Mouse (Mus musculus): ENCODE measurements around the gene Ano6. TPM values are rescaled to one million over a fixed set of nuclear protein-coding genes. Genes with fewer than 3 reads are reported as not detected.
A peak's percentile ranks its signal among the peaks of the same experiment; 100 is the strongest.

The Ano6 gene
- polyA plus RNA-seq, 1 experiment from 2014 or later, result 30.0 TPM

GRCm38 (mm10) chr15:95772861-95773836, 17.5 kb upstream of the Ano6 start:
- no peaks in the 10 kb centered on the region for H3K36me3 ChIP-seq
- no peak overlapping the region for H3K4me3 ChIP-seq
- no peaks in the 10 kb centered on the region for H3K4me1 ChIP-seq
- DNase-seq (ENCODE audit: low spot score), result peak; percentile 70
- H3K27me3 ChIP-seq (ENCODE audit: low read depth, poor library complexity, severe bottlenecking), result no peaks in the 10 kb centered on the region
- H3K27ac ChIP-seq (replicated peaks), result no peak overlapping the region
- WGBS, result 61% methylated on average over 14 of the region's 14 CpGs
- H3K9me3 ChIP-seq (replicated peaks), result no peaks in the 10 kb centered on the region

- no peak for DNase-seq (ENCODE audit: low spot score)
- Histone ChIP-seq H3K36me3 (no peaks in the 10 kb centered on the region), H3K4me1 (no peaks in the 10 kb centered on the region), H3K27ac (replicated peaks) (no peak overlapping the region), H3K9me3 (replicated peaks) (no peaks in the 10 kb centered on the region), H3K4me3 (no peak overlapping the region), H3K27me3 (ENCODE audit: low read depth, poor library complexity, severe bottlenecking) (no peaks in the 10 kb centered on the region)
- 91% methylated on average over 6 of the region's 6 CpGs for whole genome bisulfite sequencing
These were observed 16.4 kb upstream of the Ano6 start for GRCm38 (mm10) chr15:95774197-95774596.

DNA sequence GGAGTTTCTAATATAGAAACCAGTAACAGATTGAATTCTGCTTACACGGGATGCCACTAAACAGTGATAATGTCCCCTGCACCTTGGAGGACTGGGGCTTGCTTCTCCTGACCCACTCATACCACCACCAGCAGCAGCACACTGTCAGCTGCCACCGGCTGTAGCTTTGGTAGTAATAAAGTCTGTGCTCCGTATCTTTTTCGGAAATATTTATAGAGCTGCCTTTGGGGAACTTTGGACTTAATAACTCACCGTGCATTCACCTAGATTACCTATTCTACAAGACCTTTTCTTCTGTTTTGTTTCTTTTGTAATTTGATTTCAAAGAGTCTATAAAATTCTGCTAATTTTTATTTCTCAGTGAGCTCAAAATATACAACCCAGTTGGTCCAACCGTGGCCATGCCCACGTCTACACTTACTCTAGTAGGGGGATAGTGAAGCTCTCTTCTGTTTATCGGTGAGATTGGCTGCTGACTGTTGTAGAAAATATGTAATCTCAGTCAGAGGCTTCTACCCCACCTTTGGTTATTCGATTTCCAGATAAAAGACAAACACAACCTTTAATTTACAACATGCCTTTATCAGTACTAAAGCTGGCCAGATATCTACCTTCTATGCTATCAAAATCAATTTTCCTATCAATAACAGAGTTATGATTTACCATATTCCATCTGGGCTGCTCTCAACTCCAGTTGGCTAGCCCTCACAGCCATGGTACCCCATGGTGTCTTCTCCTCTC, 15.8 kb upstream of the Ano6 start:
- DNase-seq (ENCODE audit: low spot score), result no peak
- H3K27ac ChIP-seq (replicated peaks), result no peak overlapping the region
- no peaks in the 10 kb centered on the region for H3K36me3 ChIP-seq
- H3K4me3 ChIP-seq, result no peak overlapping the region
- H3K4me1 ChIP-seq, result no peaks in the 10 kb centered on the region
- WGBS, result 92% methylated on average over 9 of the region's 9 CpGs
- no peaks in the 10 kb centered on the region for H3K9me3 ChIP-seq (replicated peaks)
- no peaks in the 10 kb centered on the region for H3K27me3 ChIP-seq (ENCODE audit: low read depth, poor library complexity, severe bottlenecking)

DNA sequence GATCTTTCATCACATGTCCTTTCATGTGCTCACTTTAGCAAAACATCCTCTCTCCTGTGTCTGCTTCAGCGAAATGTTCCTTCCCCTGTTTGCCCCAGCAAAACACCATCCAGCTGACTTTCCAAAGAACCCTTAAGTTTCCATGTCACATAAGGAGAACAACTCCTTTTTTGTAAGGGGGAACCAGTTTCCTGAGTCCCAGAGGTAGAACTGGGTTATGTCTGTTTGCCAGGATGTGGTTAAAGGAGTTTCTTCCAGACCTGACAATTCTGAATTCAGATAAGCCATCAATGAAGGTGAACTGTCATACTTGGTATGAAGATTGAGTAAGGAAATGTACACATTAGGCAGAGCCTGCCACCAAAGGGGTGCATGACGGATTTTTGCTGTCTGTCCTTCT, 12.9 kb upstream of the Ano6 start:
- WGBS, result 88% methylated on average over 2 of the region's 2 CpGs

DNA sequence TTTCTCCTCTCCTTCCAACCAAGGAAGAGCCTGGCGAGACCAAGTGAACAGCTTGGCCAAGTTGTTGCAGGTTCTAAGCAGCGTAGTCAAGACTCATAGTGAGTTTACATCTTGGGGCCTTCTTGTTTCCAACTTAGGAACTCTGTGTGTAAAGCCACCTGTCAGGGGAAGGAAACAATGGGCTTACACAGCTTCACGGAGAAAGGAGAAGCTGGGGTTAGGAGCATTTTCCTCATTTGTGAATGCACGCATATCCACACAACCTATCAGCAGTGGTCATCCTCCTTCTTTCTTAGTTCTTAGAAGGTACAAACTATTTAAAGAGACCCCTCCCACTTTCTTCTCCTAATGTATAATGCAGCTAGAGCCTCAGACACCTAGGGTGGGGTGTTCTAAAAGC, 11.9 kb upstream of the Ano6 start:
- Histone ChIP-seq H3K4me1 (no peaks in the 10 kb centered on the region), H3K9me3 (replicated peaks) (no peaks in the 10 kb centered on the region), H3K4me3 (no peak overlapping the region), H3K27me3 (ENCODE audit: low read depth, poor library complexity, severe bottlenecking) (no peaks in the 10 kb centered on the region), H3K27ac (replicated peaks) (no peak overlapping the region), H3K36me3 (no peaks in the 10 kb centered on the region)
- no peak for DNase-seq (ENCODE audit: low spot score)
- 86% methylated on average over 4 of the region's 4 CpGs for WGBS

More for the DNA sequence above, 12.9 kb upstream of the Ano6 start:
- no peaks in the 10 kb centered on the region for H3K9me3 ChIP-seq (replicated peaks)
- no peaks in the 10 kb centered on the region for H3K4me1 ChIP-seq
- H3K27ac ChIP-seq (replicated peaks), result no peak overlapping the region
- H3K4me3 ChIP-seq, result no peak overlapping the region
- H3K36me3 ChIP-seq, result no peaks in the 10 kb centered on the region
- no peaks in the 10 kb centered on the region for H3K27me3 ChIP-seq (ENCODE audit: low read depth, poor library complexity, severe bottlenecking)
- no peak for DNase-seq (ENCODE audit: low spot score)

DNA sequence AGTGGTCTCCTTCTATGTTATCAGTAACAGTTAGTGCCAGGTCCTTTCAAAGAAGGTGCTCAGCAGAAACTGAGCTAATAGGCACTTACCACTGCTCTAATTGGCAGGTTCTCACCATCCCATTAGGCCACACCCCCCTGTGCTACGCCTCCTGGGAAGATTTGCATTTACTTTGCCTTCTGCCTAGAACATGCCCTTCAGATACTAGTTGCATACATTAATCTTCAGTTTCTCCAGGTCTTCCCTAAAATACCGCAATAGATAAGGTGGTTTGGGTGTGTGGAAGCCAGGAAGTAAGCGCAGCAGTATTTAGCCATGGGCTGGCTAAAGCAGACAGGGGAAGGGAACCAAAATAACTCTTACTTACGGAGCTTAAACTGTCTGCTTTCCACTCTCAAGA, 4.0 kb upstream of the Ano6 start:
- no peak for DNase-seq (ENCODE audit: low spot score)
- whole genome bisulfite sequencing, result 89% methylated on average over 4 of the region's 4 CpGs
- H3K4me3 ChIP-seq, result no peak overlapping the region
- peaks cover 20% of the 10 kb centered on the region for H3K4me1 ChIP-seq
- H3K27me3 ChIP-seq (ENCODE audit: low read depth, poor library complexity, severe bottlenecking), result peaks cover 20% of the 10 kb centered on the region
- no peaks in the 10 kb centered on the region for H3K36me3 ChIP-seq
- no peak overlapping the region for H3K27ac ChIP-seq (replicated peaks)
- no peaks in the 10 kb centered on the region for H3K9me3 ChIP-seq (replicated peaks)

DNA sequence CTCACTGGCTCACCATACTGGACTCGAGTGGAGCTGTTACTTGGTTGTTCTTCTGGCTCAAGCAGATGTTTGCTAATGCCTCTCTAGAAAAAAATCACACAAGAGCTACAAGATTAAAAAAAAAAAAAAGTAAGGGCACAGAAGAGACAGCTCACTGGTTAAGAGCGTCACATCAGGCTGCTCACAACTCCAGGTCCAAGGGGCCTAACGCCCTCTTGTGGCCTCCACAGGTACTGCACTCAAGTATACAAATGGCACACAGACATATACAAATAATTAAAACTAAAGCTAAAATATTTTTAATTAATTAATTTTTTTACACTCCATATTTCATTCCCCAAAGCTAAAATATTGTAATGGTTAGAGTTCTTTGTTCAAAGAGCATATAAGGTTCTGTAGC, 3.1 kb upstream of the Ano6 start:
- WGBS, result 55% methylated on average over 3 of the region's 3 CpGs
- peaks cover 20% of the 10 kb centered on the region for H3K27me3 ChIP-seq (ENCODE audit: low read depth, poor library complexity, severe bottlenecking)
- no peak overlapping the region for H3K4me3 ChIP-seq
- DNase-seq (ENCODE audit: low spot score), result no peak
- no peak overlapping the region for H3K27ac ChIP-seq (replicated peaks)
- H3K9me3 ChIP-seq (replicated peaks), result no peaks in the 10 kb centered on the region
- peaks cover 26% of the 10 kb centered on the region for H3K4me1 ChIP-seq
- H3K36me3 ChIP-seq, result no peaks in the 10 kb centered on the region

DNA sequence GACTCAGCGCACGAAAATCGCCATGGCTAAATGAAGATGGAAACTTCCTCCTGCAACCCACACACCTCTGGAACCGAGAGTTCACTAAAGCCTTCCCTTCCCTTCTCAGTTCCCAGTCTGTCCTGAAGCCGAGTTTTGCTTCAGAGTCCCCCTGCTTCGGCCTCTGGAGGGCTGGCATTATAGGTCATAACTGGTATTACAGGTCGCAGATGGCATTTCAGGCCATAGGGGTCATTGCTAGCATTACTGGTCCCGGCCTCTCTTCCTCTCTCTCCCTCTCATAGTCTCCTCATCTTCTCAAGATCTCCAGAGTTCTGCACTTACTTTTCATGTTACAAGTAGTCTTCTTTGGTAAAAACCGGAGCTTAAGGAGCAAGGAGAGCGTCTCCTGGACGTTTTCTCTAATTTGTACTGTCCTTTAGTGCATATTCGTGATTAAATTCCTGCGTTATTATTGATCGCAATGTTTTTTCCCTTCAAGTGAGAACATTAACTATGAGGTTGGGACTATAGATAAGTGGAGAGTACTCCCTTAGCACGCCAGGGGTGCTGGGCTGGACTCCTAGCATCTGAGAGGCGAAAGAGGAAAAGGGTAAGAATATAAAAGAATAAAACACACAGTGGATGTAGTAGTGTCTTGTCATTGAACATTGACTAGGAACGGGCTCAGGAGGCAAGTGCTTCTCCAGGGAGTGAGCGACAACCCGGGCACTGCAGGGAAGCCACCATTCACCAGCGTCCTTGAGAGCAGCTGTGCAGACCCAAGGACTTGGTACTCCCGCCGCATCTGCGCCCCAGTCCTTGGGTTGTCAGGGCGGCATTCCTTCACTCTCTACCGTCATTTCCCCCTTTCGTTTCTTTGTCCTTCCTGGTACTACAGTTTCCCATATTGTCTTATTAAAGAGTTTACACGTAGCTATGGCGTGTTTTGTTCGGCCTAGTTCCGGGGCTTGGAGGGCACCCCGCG, 798 bp upstream of the Ano6 start:
- H3K4me3 ChIP-seq, result peak overlapping the region; percentile 77
- H3K36me3 ChIP-seq, result peaks cover 12% of the 10 kb centered on the region; the same call in 1 of the 2 replicates
- WGBS, result 11% methylated on average over 32 of the region's 32 CpGs
- peaks cover 20% of the 10 kb centered on the region for H3K27me3 ChIP-seq (ENCODE audit: low read depth, poor library complexity, severe bottlenecking)
- DNase-seq (ENCODE audit: low spot score), result no peak
- peaks cover 32% of the 10 kb centered on the region for H3K4me1 ChIP-seq
- no peaks in the 10 kb centered on the region for H3K9me3 ChIP-seq (replicated peaks)
- H3K27ac ChIP-seq (replicated peaks), result peak overlapping the region; percentile 92

DNA sequence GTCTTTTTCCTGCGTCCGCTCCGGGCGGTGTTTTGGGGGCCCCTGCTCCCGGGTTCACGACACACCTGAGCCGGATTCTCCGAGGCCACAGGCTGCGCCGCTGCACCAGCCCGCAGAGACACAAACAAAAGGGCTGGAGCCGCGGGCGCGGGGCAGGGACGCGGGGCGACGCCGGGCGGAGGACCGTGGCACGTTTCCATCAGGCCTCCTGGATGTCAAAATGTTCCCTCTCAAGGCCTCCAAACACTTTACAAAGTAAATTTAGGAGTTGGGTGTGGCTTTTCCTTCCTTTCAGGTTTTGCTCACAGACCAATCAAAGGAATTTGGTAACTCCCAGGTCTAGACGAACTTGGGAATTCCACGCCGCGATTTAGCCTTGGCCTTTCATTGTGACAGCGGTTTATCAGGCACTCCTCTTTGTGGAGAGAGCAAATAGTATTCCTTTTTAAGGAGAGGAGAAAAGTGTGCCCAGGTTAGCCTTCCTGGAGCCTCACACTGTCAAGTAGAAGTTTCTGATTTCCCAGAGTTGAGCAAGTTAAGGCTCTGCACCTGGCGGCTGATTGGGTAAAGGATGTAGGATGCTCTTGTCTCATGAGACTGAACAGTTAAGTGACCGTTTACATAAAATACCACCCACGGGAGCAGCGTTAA, 623 bp downstream of the Ano6 start:
- H3K4me3 ChIP-seq, result peak overlapping the region; percentile 77
- peaks cover 32% of the 10 kb centered on the region for H3K4me1 ChIP-seq
- peak overlapping the region; percentile 92 for H3K27ac ChIP-seq (replicated peaks)
- H3K36me3 ChIP-seq, result peaks cover 16% of the 10 kb centered on the region; the same call in 1 of the 2 replicates
- peaks cover 20% of the 10 kb centered on the region for H3K27me3 ChIP-seq (ENCODE audit: low read depth, poor library complexity, severe bottlenecking)
- H3K9me3 ChIP-seq (replicated peaks), result no peaks in the 10 kb centered on the region
- no peak for DNase-seq (ENCODE audit: low spot score)
- 3% methylated on average over 32 of the region's 32 CpGs for WGBS

- Histone ChIP-seq H3K4me3 (peak overlapping the region; percentile 77), H3K36me3 (peaks cover 16% of the 10 kb centered on the region; the same call in 1 of the 2 replicates)
- 76% methylated on average over 5 of the region's 5 CpGs for WGBS
These were observed 1.2 kb downstream of the Ano6 start for GRCm38 (mm10) chr15:95791855-95792254.

GRCm38 (mm10) chr15:95792261-95793260, 1.9 kb downstream of the Ano6 start:
- 80% methylated on average over 25 of the region's 25 CpGs for WGBS
- Histone ChIP-seq H3K4me3 (no peak overlapping the region), H3K36me3 (peaks cover 16% of the 10 kb centered on the region; the same call in 1 of the 2 replicates), H3K9me3 (replicated peaks) (no peaks in the 10 kb centered on the region), H3K4me1 (peaks cover 36% of the 10 kb centered on the region), H3K27me3 (ENCODE audit: low read depth, poor library complexity, severe bottlenecking) (peaks cover 20% of the 10 kb centered on the region), H3K27ac (replicated peaks) (no peak overlapping the region)
- DNase-seq (ENCODE audit: low spot score), result peak; percentile 31

More at GRCm38 (mm10) chr15:95791855-95792254, 1.2 kb downstream of the Ano6 start:
- Histone ChIP-seq H3K4me1 (peaks cover 32% of the 10 kb centered on the region), H3K27ac (replicated peaks) (peak overlapping the region; percentile 92; the same call in 1 of the 2 replicates), H3K27me3 (ENCODE audit: low read depth, poor library complexity, severe bottlenecking) (peaks cover 20% of the 10 kb centered on the region), H3K9me3 (replicated peaks) (no peaks in the 10 kb centered on the region)
- no peak for DNase-seq (ENCODE audit: low spot score)
